Mouse (Mus musculus) heart, embryonic 11.5 days (tissue): ENCODE measurements around the gene Extl1. TPM values are rescaled to one million over a fixed set of nuclear protein-coding genes. Genes with fewer than 3 reads are reported as not detected.
A peak's percentile ranks its signal among the peaks of the same experiment; 100 is the strongest.
"Not testable (repeated sequence)": the region's sequence is repeated elsewhere in the genome, so short reads cannot be mapped to it uniquely, and the experiment has no call there.

Experiments used
- ATAC-seq: fragments of 200-750 bp; cut with Nextera tagmentation; replicated peaks from 2 replicates; pipeline ENCODE4 v1.8.0; 2017; ENCODE audit warnings: moderate library complexity; ENCODE audit not compliant: insufficient number of reproducible peaks, low FRiP score, low TSS enrichment
- H3K27ac ChIP-seq: fragments of 300-500 bp; sonication (generic); 2 replicates; pipeline ENCODE4 v1.5.1; 2014; ENCODE audit warnings: mild to moderate bottlenecking, low read depth, low read length
- H3K27me3 ChIP-seq: fragments of 300-500 bp; sonication (generic); 2 replicates; pipeline ENCODE4 v1.6.1; 2014; ENCODE audit warnings: mild to moderate bottlenecking, low read length, mixed read lengths; ENCODE audit not compliant: control insufficient read depth, insufficient read depth
- H3K36me3 ChIP-seq: fragments of 300-500 bp; sonication (generic); 2 replicates; pipeline ENCODE4 v1.6.1; 2014; ENCODE audit warnings: mild to moderate bottlenecking, low read length, moderate library complexity, mixed read lengths; ENCODE audit not compliant: control insufficient read depth, insufficient read depth
- H3K4me1 ChIP-seq: fragments of 300-500 bp; sonication (generic); 2 replicates; pipeline ENCODE4 v1.6.1; 2014; ENCODE audit warnings: low read length; ENCODE audit not compliant: control insufficient read depth, insufficient read depth
- H3K4me2 ChIP-seq: fragments of 300-500 bp; sonication (generic); 2 replicates; pipeline ENCODE4 v1.6.1; 2014; ENCODE audit warnings: mild to moderate bottlenecking, moderate library complexity
- H3K4me3 ChIP-seq: fragments of 300-500 bp; sonication (generic); 2 replicates; pipeline ENCODE4 v1.5.1; 2014; ENCODE audit warnings: low read depth, low read length
- H3K9ac ChIP-seq: fragments of 300-500 bp; sonication (generic); 2 replicates; pipeline ENCODE4 v1.6.1; 2014; ENCODE audit warnings: mild to moderate bottlenecking, low read depth, low read length, moderate library complexity
- H3K9me3 ChIP-seq: fragments of 300-500 bp; sonication (generic); replicated peaks from 2 replicates; pipeline ENCODE4 v1.6.1; 2016; ENCODE audit warnings: low read length; ENCODE audit not compliant: control insufficient read depth
- WGBS: fragments of 180-500 bp; shearing (Covaris S2); extraction: QIAGEN DNeasy Blood & Tissue Kit; methylation state at CpG from one replicate; pipeline ENCODE4 v1.1.7; 2014; ENCODE audit not compliant: insufficient replicate concordance; 5-methylcytosine and 5-hydroxymethylcytosine counted together
- polyA plus RNA-seq: library from polyadenylated mRNA; unstranded; fragments of >200 nt; fragmentation: Nextera tagmentation; extraction: Ambion mirVana; gene quantifications from 2 replicates; pipeline ENCODE4 v1.2.1, GENCODE M21; 2014

Gene Extl1
- polyA plus RNA-seq, 1 experiment from 2014 or later = 2.0 TPM

GRCm38 (mm10) chr4:134344620-134345019 lies 39.0 kb downstream of the Extl1 start:
- peaks cover 17% of the 10 kb centered on the region for H3K4me1 ChIP-seq
- H3K36me3 ChIP-seq = no peaks in the 10 kb centered on the region
- no peaks in the 10 kb centered on the region for H3K9me3 ChIP-seq
- H3K4me3 ChIP-seq = no peak overlapping the region
- H3K4me2 ChIP-seq = no peak overlapping the region
- no peak overlapping the region for H3K9ac ChIP-seq
- whole genome bisulfite sequencing = 31% methylated on average over 3 of the region's 3 CpGs
- no peak overlapping the region for H3K27ac ChIP-seq
- H3K27me3 ChIP-seq = peaks cover 42% of the 10 kb centered on the region
- ATAC-seq = no peak

GRCm38 (mm10) chr4:134343071-134344031 lies 40.3 kb downstream of the Extl1 start, which contains the start of gene Slc30a2:
Gene Slc30a2 (plus strand): TSS chr4:134343181.
- peaks cover 41% of the 10 kb centered on the region for H3K27me3 ChIP-seq

GRCm38 (mm10) chr4:134342213-134342779 lies 41.4 kb downstream of the Extl1 start:
- Histone ChIP-seq H3K27ac (no peak overlapping the region), H3K9me3 (no peaks in the 10 kb centered on the region), H3K4me2 (no peak overlapping the region), H3K9ac (no peak overlapping the region), H3K27me3 (peaks cover 38% of the 10 kb centered on the region), H3K36me3 (no peaks in the 10 kb centered on the region), H3K4me1 (peaks cover 11% of the 10 kb centered on the region), H3K4me3 (no peak overlapping the region)
- 14% methylated on average over 11 of the region's 11 CpGs for WGBS
- ATAC-seq = no peak

More at GRCm38 (mm10) chr4:134343071-134344031, 40.3 kb downstream of the Extl1 start, which contains the start of gene Slc30a2:
- 3% methylated on average over 61 of the region's 61 CpGs for WGBS
- Histone ChIP-seq H3K9ac (peak within 1 kb of the TSS; percentile 36; the same call in 1 of the 2 replicates), H3K36me3 (no peaks in the 10 kb centered on the region), H3K4me1 (peaks cover 15% of the 10 kb centered on the region), H3K9me3 (no peaks in the 10 kb centered on the region), H3K4me2 (peak within 1 kb of the TSS; percentile 66), H3K27ac (no peak within 1 kb of the TSS), H3K4me3 (peak within 1 kb of the TSS; percentile 36)
- ATAC-seq = no peak

- not testable (repeated sequence) for H3K4me2 ChIP-seq, H3K36me3 ChIP-seq, ATAC-seq, H3K27ac ChIP-seq, H3K4me3 ChIP-seq, H3K9ac ChIP-seq, H3K9me3 ChIP-seq
- H3K27me3 ChIP-seq = peaks cover 38% of the 10 kb centered on the region
- WGBS = 67% methylated on average over 6 of the region's 6 CpGs
- H3K4me1 ChIP-seq = peaks cover 11% of the 10 kb centered on the region
These were observed 42.4 kb downstream of the Extl1 start for GRCm38 (mm10) chr4:134341231-134341630.

- Histone ChIP-seq H3K4me2 (no peak overlapping the region), H3K27me3 (no peaks in the 10 kb centered on the region), H3K9me3 (no peaks in the 10 kb centered on the region), H3K36me3 (peaks cover 3% of the 10 kb centered on the region; the same call in 1 of the 2 replicates), H3K9ac (no peak overlapping the region), H3K4me3 (no peak overlapping the region), H3K4me1 (peaks cover 5% of the 10 kb centered on the region), H3K27ac (no peak overlapping the region)
- WGBS = 62% methylated on average over 5 of the region's 5 CpGs
- no peak for ATAC-seq
These were observed 53.4 kb downstream of the Extl1 start for GRCm38 (mm10) chr4:134330281-134330680.

- Histone ChIP-seq H3K4me1 (peaks cover 5% of the 10 kb centered on the region), H3K27me3 (no peaks in the 10 kb centered on the region), H3K36me3 (peaks cover 3% of the 10 kb centered on the region; the same call in 1 of the 2 replicates), H3K4me3 (no peak overlapping the region), H3K27ac (no peak overlapping the region), H3K9ac (no peak overlapping the region), H3K9me3 (no peaks in the 10 kb centered on the region), H3K4me2 (no peak overlapping the region)
- WGBS = 81% methylated on average over 8 of the region's 8 CpGs
- ATAC-seq = no peak
These were observed 54.8 kb downstream of the Extl1 start for GRCm38 (mm10) chr4:134328832-134329231.

GRCm38 (mm10) chr4:134328151-134328550 lies 55.5 kb downstream of the Extl1 start:
- WGBS = 49% methylated on average over 8 of the region's 8 CpGs
- no peak overlapping the region for H3K4me2 ChIP-seq
- no peaks in the 10 kb centered on the region for H3K27me3 ChIP-seq
- H3K9ac ChIP-seq = no peak overlapping the region
- H3K27ac ChIP-seq = no peak overlapping the region
- ATAC-seq = no peak
- peaks cover 3% of the 10 kb centered on the region; the same call in 1 of the 2 replicates for H3K36me3 ChIP-seq
- peaks cover 5% of the 10 kb centered on the region for H3K4me1 ChIP-seq
- H3K4me3 ChIP-seq = no peak overlapping the region
- no peaks in the 10 kb centered on the region for H3K9me3 ChIP-seq

- Histone ChIP-seq H3K9me3 (no peaks in the 10 kb centered on the region), H3K4me2 (no peak overlapping the region), H3K4me3 (no peak overlapping the region), H3K27me3 (no peaks in the 10 kb centered on the region), H3K27ac (no peak overlapping the region; the same call in 1 of the 2 replicates), H3K36me3 (peaks cover 7% of the 10 kb centered on the region; the same call in 1 of the 2 replicates), H3K9ac (no peak overlapping the region), H3K4me1 (peaks cover 5% of the 10 kb centered on the region)
- 57% methylated on average over 5 of the region's 5 CpGs for WGBS
- ATAC-seq = no peak
These were observed 56.7 kb downstream of the Extl1 start for GRCm38 (mm10) chr4:134326859-134327530.
